Mouse (Mus musculus) left cerebral cortex, postnatal 36 days (tissue): ENCODE results near the gene Nme1. TPM values are rescaled to one million over a fixed set of nuclear protein-coding genes. Genes with fewer than 3 reads are reported as not detected.

Experiments
- DNase-seq, 2 experiments: peaks; one replicate each; pipeline ENCODE4 v3.0.0; 2021 to 2022; ENCODE audit warnings: low spot score in 2 of 2, mixed read lengths in 1 of 2
- intact Hi-C: fragments of 180-260 bp; cut with DNase I; formaldehyde crosslinking; loops from one replicate; pipeline ENCODE4 v1.15.1; 2025
- total RNA-seq, 2 experiments: library from RNA; stranded (reverse); gene quantifications; 2 replicates each; pipeline ENCODE4 v1.2.3; 2021

Gene Nme1
- total RNA-seq = 100 to 1,000 TPM; 109 to 116 TPM

DNA sequence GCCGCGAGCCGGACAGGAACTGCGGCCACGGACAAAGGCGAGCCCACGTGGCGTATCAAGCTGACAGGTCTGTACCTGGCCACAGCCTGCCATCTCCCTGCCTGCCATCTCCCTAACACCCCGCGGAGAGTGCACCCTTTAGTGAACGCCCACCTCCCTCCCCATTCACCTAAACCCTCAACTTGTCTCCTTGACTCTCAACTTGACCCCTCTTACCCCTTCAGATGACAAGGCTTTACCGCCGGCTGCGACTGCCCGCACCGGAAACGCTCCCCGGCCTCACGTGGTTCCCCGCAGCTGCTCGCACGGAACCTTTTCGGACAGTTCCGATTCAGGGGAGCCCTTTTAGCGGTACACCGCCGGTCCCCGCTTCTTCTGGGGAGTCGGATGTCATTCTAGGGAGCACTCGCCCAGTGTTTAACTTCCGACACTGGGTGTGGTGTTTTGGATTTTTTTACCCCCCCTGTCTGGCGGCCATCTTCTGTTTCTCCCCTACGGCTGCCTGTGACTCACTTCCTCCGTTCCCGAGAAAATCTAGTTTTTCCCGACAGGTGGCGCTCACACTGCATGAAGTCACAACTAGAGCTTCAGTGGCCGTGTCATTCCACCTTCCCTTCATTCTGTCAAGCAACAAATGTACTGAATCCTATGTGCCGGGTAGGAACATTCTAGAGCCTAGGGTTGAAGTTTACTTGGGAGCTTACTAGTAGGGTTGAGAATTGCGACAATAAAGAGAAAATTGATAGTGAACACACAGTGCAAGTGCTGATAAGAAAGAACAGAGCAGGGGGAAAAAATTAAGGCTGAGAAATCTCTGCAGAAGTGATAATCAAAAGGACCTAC is at the start of gene Nme1, which contains the start of gene Gm20390:
TSS of gene Nme1 (minus strand) at position 517 of the 843 bp plus-strand sequence.
TSS of gene Gm20390 (minus strand) at position 289 of the 843 bp plus-strand sequence.
- DNase-seq = peak; percentile 97
- intact Hi-C loops = loop anchor here (1.0 to 2.0 kb wide), 2 partner anchors 27 to 119 kb away; no protein-coding TSS in a partner anchor

DNA sequence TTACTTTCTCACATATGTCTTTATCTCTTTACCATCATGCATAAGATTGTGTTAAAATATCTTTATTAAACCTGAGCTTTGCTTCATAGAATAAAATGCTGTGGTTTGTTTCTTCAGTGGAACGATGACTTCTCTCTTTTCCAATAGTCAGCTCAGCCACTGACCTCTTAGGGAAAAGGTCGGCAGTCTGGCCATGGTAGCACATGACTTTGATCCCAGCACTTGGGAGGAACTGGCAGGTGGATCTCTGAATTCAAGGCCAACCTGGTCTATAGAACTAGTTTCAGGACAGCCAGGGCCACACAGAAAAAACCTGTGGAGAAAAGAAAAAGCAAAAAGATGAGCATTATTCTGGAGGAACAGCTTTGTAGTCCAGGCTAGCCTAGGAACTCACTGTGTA is 35.0 kb upstream of the Nme1 start:
- intact Hi-C loops = no loop called here
- no peak for DNase-seq

DNA sequence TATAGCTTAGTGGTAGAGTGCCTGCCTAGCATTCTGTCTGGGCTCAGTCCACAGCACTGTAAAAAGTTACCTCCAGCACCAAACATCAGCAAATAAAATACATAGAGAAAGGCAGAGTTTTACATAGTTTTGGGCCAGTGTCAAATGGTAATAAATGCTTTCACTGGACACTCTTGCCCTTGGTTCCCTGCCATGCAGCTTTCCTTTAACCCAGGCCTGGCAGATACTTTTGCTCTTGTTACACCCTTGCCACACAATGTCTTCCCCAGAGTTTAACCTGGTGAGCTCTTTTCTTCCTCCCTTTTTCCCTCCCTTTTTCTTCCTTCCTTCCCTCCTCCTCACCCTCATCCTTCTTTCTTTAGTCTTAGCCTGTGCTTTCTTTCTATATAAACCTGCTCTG is 31.0 kb upstream of the Nme1 start:
- no peak for DNase-seq
- intact Hi-C loops = loop anchor here (5.0 kb wide), 2 partner anchors 43 to 213 kb away; partner anchors contain the start of gene Tob1

DNA sequence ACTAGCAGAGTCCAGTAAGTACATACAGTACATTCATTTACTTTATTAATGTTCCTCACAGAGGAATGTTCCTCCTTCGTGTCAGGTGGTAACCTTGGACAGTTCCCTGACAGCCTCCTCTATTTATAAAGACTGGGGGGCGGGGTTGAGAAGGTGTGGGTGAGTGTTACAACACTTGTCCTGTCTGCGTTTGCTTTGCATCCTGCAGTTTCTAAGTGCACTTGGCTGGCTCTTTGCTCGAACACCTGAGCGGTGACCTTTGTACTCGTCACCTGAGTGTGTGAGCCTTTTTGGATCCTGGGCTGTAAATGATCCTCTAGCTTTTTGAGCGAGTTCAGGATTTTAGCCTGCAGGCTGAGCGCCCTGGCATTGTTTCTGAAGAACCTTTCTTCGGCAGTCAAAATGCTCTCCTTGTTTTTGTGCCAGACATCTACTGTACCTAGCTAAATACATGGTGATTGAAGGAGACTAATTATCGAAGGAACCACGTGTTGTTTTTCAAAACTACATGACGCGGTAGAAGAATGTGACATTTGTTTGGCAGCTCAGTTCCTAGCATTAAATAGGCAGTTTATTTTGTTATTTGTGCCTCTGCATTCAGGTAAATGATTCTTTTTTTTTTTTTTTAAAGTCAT is 28.9 kb upstream of the Nme1 start:
- DNase-seq = no peak
- intact Hi-C loops = loop anchor here (5.0 kb wide), 2 partner anchors 45 to 215 kb away; partner anchors contain the start of gene Tob1

DNA sequence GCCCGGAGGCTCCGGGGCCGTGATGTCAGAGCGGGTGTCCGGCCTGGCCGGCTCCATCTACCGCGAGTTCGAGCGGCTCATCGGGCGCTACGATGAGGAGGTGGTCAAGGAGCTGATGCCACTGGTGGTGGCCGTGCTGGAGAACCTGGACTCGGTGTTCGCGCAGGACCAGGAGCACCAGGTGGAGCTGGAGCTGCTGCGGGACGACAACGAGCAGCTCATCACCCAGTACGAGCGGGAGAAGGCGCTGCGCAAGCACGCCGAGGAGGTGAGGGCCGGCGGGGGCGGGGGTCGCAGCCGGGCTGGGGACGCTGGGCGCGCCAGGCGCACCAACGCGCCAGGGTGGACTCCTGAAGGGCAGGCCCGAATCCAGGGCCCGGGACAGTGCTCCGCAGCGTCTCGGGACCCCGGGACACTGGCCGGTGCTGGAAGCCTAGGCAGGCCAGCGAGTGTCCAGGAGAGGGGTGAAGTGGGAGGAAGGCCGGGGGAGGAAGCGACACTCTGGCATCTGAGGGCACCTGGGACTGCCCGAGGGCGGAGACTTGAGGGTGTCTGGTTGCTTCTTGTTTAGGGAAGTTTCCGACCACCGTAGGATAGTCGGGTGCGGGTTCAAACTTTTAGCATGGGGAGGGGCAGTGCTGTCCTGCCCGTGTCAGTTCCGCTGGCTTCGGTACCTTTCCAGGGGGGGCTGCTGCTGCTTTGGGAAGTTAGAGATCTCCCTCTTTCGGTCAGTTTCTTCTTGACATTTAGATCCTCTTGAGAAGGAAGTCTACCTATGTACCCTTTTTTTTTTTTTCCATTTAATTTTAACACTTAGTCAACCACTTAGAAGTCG is 28.2 kb upstream of the Nme1 start:
- intact Hi-C loops = loop anchor here (5.0 kb wide), 2 partner anchors 46 to 216 kb away; partner anchors contain the start of gene Tob1
- peak in 1 of 2 experiments; percentile 54 for DNase-seq

- intact Hi-C loops = loop anchor here (1.0 to 5.0 kb wide), 3 partner anchors 28 to 216 kb away; partner anchors contain the start of genes Gm20390, Nme1 and Tob1
- DNase-seq = peak; percentile 88 to 94
Observed at GRCm38 (mm10) chr11:93995720-93996305, 27.5 kb upstream of the Nme1 start, which contains the start of gene Spag9. Gene Spag9, plus strand, starts transcription at chr11:93996091.

DNA sequence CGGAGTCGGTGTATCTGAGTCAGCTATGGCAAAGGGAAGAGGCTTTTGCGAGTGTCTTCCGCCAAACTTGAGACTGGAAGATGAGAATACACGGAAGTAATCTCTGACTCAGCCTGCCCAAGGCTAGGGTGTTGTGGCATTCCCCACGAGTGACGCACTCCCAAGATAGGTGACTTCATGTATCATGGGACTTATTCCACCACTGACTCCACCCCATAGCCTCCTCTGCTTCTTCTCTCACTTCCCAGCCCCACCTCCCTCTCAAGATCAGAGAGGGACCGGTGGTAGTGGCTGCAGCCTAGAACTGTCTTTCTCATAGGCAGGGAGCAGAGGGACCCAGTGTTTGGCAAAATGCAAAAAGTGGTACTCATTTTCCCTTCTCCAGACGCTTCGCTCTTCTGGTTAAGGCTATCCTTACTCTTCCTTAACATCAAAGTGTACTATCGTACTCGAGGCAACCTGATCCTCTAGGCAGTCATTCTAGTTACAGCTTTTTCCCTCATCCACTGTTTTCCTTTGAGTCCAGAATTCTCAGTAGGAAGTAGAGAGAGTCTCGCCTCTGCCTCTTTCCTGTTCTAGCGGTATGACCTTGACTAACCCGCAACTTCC is 26.9 kb upstream of the Nme1 start:
- intact Hi-C loops = loop anchor here (1.0 to 5.0 kb wide), 3 partner anchors 27 to 217 kb away; partner anchors contain the start of genes Gm20390, Nme1 and Tob1
- peak; percentile 76 to 78 for DNase-seq

DNA sequence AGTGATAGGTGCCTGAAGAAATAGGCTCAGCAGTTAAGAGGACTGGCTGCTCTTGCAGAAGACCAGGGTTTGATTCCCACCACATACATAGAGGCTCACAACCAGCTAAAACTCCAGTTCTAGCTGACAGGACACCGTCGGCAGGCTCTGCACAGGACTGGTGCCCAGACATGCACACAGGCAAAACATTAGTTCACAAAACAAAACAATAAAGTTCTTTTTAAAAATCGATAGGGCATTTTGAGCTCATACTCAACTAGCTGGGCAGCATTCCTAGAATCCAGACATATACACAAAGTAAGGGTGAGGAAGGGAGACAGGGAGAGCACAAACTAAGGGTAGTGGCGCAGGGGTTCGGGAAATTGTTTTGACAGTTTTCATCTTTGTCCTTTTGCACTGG is 26.2 kb upstream of the Nme1 start:
- DNase-seq = no peak
- intact Hi-C loops = no loop called here

- no peak for DNase-seq
- intact Hi-C loops = no loop called here
Observed at GRCm38 (mm10) chr11:93988328-93989062, 20.2 kb upstream of the Nme1 start.

GRCm38 (mm10) chr11:93987625-93988327 is 19.5 kb upstream of the Nme1 start:
- intact Hi-C loops = no loop called here
- DNase-seq = no peak

DNA sequence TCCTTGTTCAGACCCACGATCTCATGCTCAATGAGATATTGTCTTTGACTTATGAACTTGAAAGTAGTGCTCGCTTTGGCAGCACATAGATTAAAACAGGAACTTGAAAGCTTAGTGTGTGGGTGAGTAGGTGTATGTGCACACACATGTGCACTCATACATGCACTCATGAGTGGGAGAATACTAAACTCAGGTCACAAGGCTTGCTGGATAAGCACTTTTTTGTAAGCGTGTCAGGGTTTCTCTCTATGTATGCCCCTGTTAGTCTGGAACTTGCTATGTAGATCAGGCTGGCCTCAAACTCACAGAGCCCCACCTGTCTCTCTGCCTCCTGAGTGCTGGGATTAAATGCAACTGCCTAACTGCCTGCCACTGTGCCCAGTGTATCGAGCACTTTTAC is 18.7 kb upstream of the Nme1 start:
- intact Hi-C loops = no loop called here
- DNase-seq = no peak

DNA sequence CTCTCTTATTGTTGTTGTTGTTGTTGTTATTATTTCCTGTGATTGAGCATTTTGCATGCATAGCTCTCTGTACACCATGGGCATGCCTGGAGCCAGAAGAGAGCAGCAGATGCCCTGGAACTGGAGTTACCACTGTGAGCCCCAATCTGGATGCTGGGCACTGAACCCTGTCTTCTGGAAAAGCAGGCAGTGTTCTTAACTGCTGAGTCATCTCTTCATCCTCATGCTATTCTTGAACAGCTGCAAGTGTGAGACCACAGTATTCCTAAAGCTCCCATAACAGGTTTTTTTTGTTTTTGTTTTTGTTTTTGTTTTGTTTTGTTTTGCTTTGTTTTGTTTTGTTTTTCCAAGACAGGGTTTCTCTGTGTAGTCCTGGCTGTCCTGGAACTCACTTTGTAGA is 18.0 kb upstream of the Nme1 start:
- no peak for DNase-seq
- intact Hi-C loops = no loop called here

GRCm38 (mm10) chr11:93985265-93985664 is 16.9 kb upstream of the Nme1 start:
- intact Hi-C loops = no loop called here
- no peak for DNase-seq

GRCm38 (mm10) chr11:93984619-93985018 is 16.3 kb upstream of the Nme1 start:
- intact Hi-C loops = no loop called here
- DNase-seq = no peak

DNA sequence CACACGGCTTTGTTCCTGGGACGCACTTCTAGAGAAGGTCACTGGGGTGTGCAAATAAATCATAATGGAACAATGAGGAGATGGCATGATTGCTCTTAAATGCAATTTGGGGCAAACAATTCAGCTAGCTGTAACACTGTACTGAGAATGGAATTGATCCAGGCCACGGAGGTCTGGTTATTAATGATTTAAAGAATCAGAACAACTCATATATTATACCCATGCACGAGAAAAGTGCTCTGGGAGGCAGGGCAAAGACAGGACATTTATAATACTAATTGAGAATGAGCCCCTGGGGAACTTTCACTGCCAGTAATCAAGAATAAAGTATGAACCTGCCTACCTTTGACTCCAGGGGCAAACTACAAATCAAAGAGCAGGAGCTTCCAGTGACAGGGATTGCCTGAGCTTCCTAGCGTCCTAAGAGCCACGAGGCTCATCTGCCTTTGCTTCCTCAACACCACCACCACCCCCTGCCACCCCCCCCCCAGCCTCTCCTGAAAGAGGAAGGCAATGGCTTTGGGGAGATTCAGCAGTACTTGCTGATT is 11.3 kb upstream of the Nme1 start:
- DNase-seq = no peak
- intact Hi-C loops = no loop called here

- no peak for DNase-seq
- intact Hi-C loops = no loop called here
Observed at GRCm38 (mm10) chr11:93972951-93973350, 4.6 kb upstream of the Nme1 start.

GRCm38 (mm10) chr11:93969799-93970198 is 1.5 kb upstream of the Nme1 start:
- no peak for DNase-seq
- intact Hi-C loops = loop anchor here (2.0 kb wide), 1 partner anchor 117 kb away; no protein-coding TSS in a partner anchor
